Mouse (Mus musculus) cerebellum, adult 8-10 months (tissue): ENCODE measurements around the gene Stk4.

Experiments used
- DNase-seq: peaks from one replicate; pipeline ENCODE4 v3.0.0; 2022

Gene Stk4

DNA sequence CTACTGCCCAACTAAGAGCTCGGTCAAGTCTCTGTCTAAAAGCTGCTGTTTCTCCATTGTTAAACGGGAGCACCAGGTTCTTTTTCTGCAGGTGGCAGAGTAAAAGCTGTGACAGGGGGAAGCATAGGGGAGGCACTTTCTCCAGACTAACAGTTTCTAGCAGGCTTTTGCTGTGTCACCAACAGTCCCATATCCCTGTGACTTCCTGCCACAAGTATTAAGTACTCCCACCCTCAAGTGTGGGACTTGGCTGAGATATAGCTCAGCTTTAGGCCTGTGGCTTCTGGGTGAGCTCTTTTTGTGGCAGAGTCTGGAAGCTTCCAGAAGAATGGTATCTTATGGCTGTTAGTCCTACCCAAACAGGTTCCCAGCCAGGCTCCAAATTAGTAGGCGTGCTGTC, 105.7 kb downstream of the Stk4 start:
- DNase-seq: no peak

- DNase-seq: no peak
Measured at GRCm38 (mm10) chr2:164177831-164178230, 107.7 kb downstream of the Stk4 start.

- DNase-seq: peak; percentile 12
Measured at GRCm38 (mm10) chr2:164180124-164180523, 110.0 kb downstream of the Stk4 start.

GRCm38 (mm10) chr2:164180770-164181169, 110.6 kb downstream of the Stk4 start:
- DNase-seq: no peak

DNA sequence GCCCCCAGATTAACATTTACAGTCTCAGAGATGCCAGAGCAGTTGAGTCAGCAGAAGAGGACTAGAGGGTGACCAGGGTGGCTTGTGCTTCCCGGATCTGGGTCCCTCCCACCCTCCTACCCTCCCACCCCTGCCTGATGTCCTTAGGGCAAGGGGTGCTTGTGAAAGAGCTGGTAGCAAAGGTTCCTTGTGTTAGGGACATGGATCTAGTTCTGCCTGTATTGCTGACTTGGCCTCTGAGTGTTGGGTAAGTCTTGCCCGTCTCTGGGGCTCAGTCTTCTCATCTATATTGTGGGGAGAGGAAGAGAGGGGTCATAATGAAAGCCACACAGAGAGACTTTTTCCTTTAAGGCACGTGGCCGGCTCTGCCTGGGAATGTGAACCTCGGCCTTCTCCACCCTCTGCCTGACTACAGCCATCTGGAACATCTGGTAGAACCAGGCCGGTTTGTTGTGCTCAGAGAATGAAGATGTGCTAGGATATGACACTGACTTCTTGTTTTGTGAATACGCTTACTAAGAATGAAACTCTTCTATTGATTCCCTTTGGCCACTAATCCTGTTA, 112.7 kb downstream of the Stk4 start, which contains the start of gene Wfdc5:
Wfdc5 (minus strand) TSS at position 51 of the 564 bp plus-strand sequence.
- no peak for DNase-seq

GRCm38 (mm10) chr2:164183340-164183739, 113.2 kb downstream of the Stk4 start:
- DNase-seq: no peak

DNA sequence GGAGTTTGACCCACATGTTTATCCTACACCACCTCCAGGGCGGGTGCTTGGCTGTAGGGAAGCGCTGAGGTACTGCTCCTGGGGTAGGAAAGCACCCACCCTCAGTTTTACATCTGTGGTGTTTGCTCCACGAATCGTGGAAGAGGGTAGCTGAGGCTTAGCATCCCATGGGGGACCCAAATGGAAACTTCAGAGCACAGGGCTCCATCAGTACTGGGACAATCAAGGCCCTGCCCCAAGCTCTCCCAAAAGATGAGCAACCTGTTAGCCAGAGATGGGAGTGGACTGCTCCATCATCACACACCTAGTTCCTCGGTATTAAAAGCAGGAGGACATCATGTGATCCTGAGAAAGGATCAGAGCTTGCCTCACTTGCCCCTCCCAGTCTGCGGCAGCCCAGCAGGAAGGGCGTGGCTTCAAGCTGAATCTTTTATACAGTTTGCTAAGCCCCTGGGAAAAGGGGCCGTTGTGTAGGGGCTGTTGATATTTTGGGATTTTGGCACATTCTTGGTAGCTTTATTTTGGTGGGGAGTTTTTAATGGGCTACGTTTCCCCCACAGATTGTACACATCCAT, 114.1 kb downstream of the Stk4 start:
- no peak for DNase-seq

- no peak for DNase-seq
Measured at GRCm38 (mm10) chr2:164188722-164189121, 118.6 kb downstream of the Stk4 start.

GRCm38 (mm10) chr2:164190576-164190975, 120.5 kb downstream of the Stk4 start, which contains the start of gene Wfdc12:
TSS of gene Wfdc12 (minus strand) at chr2:164190608.
- no peak for DNase-seq

GRCm38 (mm10) chr2:164192279-164192678, 122.2 kb downstream of the Stk4 start:
- no peak for DNase-seq

DNA sequence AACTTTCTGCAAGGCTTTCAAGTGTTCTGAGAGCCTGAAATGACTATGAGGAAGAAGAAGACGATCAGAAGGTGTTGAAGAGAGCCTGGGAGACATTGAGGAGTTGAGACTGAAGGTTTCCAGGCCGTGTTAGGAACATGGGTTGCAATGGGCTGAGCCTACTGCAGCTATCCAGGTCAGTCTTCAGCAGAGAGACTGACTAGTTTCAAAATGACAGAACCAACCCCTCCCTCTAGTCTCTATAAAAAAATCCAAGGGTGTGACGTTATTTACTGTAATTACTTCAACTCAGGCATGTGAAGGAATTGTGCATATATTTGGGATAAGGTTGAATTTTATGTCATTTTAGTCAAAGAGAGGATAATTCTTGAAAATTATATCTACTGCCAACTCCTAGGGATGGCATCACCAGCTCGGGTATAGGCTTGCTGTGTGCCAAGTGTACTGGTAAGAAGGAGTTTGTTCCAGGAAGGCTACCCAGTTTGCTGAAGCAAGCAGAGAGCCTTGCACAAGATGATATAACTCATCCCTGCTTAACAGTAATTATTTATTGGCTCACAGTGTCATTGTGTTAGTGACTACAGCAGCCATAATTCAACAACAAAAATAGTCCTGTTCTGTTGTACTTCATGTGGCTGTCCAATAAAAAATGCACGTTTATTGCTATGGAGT, 125.0 kb downstream of the Stk4 start:
- DNase-seq: no peak

DNA sequence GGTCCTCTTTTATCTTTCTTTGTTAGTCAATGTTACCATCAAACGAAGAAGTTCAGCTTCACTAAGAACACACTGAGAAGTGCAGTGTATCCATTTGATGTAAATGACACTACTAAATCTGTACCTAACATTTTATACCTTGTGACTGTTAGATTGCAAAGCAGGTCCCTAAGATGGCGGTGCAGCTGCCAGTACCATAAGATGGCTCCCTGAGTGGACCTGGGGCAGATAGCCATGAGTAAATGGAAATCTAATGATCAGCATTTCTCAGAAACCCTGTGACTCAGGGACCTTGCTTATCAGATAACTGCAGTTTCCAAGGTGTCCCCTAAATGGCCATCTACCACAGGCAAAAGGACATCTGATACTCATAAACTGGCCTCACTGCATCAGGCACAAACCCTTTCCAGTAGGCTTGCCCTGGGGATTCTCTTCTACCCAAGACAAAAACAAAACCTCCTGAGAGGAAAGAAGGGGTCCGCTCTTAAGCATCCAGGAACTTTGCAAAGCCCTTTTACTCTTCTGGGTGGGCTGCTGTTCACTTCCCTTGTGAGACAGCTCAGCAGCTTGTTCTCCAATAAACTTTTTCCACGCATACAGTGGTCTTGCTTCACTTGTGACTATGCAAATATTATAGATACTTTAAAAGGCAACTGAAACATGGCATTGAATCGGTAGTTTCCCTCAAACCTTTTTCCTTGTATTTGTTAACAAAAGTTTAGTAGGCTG, 126.0 kb downstream of the Stk4 start:
- DNase-seq: no peak

GRCm38 (mm10) chr2:164196700-164196990, 126.5 kb downstream of the Stk4 start:
- no peak for DNase-seq

DNA sequence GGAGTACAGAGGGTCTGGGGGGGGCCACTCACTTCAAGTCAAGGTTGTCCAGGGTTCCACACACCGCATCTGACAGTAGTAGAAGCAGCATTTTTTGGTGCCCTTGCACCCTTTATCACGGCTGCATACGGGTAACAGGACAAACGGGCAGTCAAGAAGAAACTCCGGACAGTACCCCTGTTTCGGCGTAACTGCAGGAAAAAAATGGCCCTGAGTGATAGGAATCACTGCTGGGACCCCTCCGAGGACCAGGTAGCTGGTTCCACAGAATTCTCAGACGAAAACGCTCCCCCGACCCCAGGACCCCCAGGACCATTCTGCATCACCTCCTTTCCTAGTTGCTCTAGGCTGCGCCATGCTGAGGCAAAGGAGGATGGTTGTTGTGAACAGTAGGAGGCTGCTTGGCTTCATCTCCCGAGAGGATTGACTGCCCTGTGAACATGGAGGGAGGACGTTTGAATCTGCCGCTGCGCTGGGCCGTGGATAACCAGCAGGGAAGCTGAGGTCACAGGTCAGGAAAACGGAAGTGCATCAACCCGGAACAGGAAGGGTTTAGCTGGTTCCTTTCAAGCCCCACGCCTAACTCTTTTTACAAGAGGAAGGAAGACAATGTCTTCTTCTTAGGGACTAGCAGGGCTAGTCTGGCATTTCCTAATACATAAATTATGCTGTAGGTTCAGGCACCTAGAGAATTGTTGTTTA, 129.7 kb downstream of the Stk4 start, which contains the start of gene Wfdc15a:
Wfdc15a (minus strand) TSS at position 505 of the 702 bp plus-strand sequence.
- no peak for DNase-seq
